Mouse (Mus musculus) kidney, adult 2 months (tissue): ENCODE measurements around the gene Dsn1.

Source experiments
- CTCF ChIP-seq: fragments of 200-500 bp; conservative IDR thresholded peaks from 2 replicates; pipeline ENCODE4 v1.5.1; 2011; ENCODE audit warnings: low read depth, mild to moderate bottlenecking, control low read depth, low read length, moderate library complexity, mixed read lengths; ENCODE audit not compliant: insufficient read depth, insufficient read length
- POLR2A ChIP-seq: fragments of 200-500 bp; IDR thresholded peaks from one replicate; pipeline ENCODE4 v1.6.1; 2011; ENCODE audit warnings: low read depth, low read length, control low read depth

DNA sequence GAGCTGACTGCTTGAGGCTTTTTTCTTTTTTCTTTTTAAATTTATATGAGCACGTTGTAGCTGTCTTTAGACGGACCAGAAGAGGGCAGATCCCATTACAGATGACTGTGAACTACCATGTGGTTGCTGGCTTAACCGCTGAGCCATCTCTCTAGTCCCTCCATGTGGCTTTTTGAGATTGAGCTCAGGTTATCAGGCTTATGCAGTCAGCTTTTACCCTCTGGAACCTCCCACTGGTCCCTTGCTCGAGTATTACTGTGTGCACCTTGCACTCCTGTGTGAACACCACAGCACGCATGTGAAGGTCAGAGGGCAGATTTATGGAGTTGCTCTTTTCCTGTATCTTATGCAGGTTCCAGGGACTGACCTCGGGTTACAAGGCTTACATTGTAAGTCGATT, 50.6 kb downstream of the Dsn1 start:
- TF ChIP-seq CTCF (no peak), POLR2A (no peak)
